Mouse (Mus musculus) limb, embryonic 14.5 days (tissue): ENCODE measurements around the gene Pex16. TPM values are rescaled to one million over a fixed set of nuclear protein-coding genes. Genes with fewer than 3 reads are reported as not detected.

Source experiments
- ATAC-seq: fragments of 200-750 bp; cut with Nextera tagmentation; 2 replicates; pipeline ENCODE4 v1.8.0; 2017; ENCODE audit warnings: low read depth, moderate number of reproducible peaks, moderate TSS enrichment; ENCODE audit not compliant: low FRiP score
- DNase-seq: peaks from one replicate; pipeline ENCODE4 v3.0.0-alpha.2; 2015; ENCODE audit warnings: low spot score
- H3K27ac ChIP-seq: fragments of 300-500 bp; sonication (generic); replicated peaks from 2 replicates; pipeline ENCODE4 v1.5.1; 2014; ENCODE audit warnings: low read depth, mild to moderate bottlenecking, low read length, moderate library complexity, mixed read lengths
- H3K27me3 ChIP-seq: fragments of 300-500 bp; sonication (generic); 2 replicates; pipeline ENCODE4 v1.6.1; 2014; ENCODE audit warnings: low read length, mixed read lengths; ENCODE audit not compliant: control insufficient read depth, insufficient read depth
- H3K36me3 ChIP-seq: fragments of 300-500 bp; sonication (generic); 2 replicates; pipeline ENCODE4 v1.6.1; 2014; ENCODE audit warnings: mild to moderate bottlenecking, low read length, moderate library complexity, mixed read lengths; ENCODE audit not compliant: control insufficient read depth, insufficient read depth
- H3K4me1 ChIP-seq: fragments of 300-500 bp; sonication (generic); 2 replicates; pipeline ENCODE4 v1.6.1; 2014; ENCODE audit warnings: antibody characterized with exemption, low read length, mixed read lengths; ENCODE audit not compliant: control insufficient read depth, insufficient read depth
- H3K4me2 ChIP-seq: fragments of 300-500 bp; sonication (generic); replicated peaks from 2 replicates; pipeline ENCODE4 v1.6.1; 2014; ENCODE audit warnings: low read depth, mild to moderate bottlenecking, low read length, moderate library complexity; ENCODE audit not compliant: severe bottlenecking
- H3K4me3 ChIP-seq: fragments of 300-500 bp; sonication (generic); replicated peaks from 2 replicates; pipeline ENCODE4 v1.5.1; 2014; ENCODE audit warnings: low read length
- H3K9ac ChIP-seq: fragments of 300-500 bp; sonication (generic); 2 replicates; pipeline ENCODE4 v1.6.1; 2014; ENCODE audit warnings: mild to moderate bottlenecking, low read depth, low read length, moderate library complexity; ENCODE audit not compliant: severe bottlenecking
- H3K9me3 ChIP-seq: fragments of 300-500 bp; sonication (generic); 2 replicates; pipeline ENCODE4 v1.6.1; 2016; ENCODE audit warnings: low read length; ENCODE audit not compliant: control insufficient read depth
- POLR2A ChIP-seq: fragments of 200-500 bp; IDR thresholded peaks from 2 replicates; pipeline ENCODE4 v1.8.0; 2012; ENCODE audit warnings: inconsistent platforms, mild to moderate bottlenecking, moderate library complexity, borderline replicate concordance; ENCODE audit not compliant: insufficient read depth, insufficient read length; ENCODE audit errors: extremely low read depth
- WGBS: fragments of 180-500 bp; shearing (Covaris S2); extraction: QIAGEN DNeasy Blood & Tissue Kit; methylation state at CpG from one replicate; pipeline ENCODE4 v1.1.7; 2014; 5-methylcytosine and 5-hydroxymethylcytosine counted together
- microRNA-seq: library from miRNA; unstranded; fragments of <30 nt; microRNA quantifications from one replicate; pipeline ENCODE4, GENCODE M21; 2016
- polyA plus RNA-seq, 2 experiments: library from polyadenylated mRNA; depleted of rRNA in 1 of 2; stranded (reverse) in 1 of 2; unstranded in 1 of 2; fragments of >200 nt; fragmentation: Nextera tagmentation in 1 of 2; extraction: Ambion mirVana in 1 of 2; gene quantifications; 2 replicates each; pipeline versions ENCODE4 v1.2.1 to v1.2.3; 2012 to 2014

Gene Pex16
- polyA plus RNA-seq, 2 experiments = 22.3 to 26.4 TPM

- Histone ChIP-seq H3K4me2 (no peak overlapping the region), H3K9me3 (no peaks in the 10 kb centered on the region), H3K27ac (peak overlapping the region; percentile 87), H3K27me3 (no peaks in the 10 kb centered on the region), H3K9ac (no peak overlapping the region), H3K4me3 (no peak overlapping the region), H3K4me1 (peaks cover 71% of the 10 kb centered on the region), H3K36me3 (peaks cover 31% of the 10 kb centered on the region)
- 38% methylated on average over 6 of the region's 6 CpGs for WGBS
- no peak for TF ChIP-seq POLR2A
- DNase-seq (peak; percentile 70), ATAC-seq (peak; percentile 21; the same call in 1 of the 2 replicates)
These were observed 53.4 kb downstream of the Pex16 start for GRCm38 (mm10) chr2:92427882-92428281.

DNA sequence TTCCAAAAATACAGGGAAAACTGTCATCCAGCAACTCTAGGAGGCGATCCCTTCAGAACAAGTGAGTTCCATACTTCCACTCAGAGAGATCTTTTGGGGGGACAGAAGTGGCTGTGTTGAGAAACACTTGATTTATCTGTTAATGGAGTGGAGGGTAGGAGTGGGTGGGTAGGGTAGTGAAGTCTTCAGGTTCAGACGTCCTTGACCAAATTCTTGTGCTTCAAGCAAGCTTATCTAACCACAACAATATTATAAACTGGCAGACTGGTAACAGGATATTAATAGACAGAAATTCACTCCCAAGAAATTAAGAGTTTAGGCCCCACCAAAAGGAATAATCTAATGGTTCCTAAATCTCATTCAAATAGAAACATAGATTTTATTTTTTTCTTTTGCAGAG, 55.6 kb downstream of the Pex16 start:
- no peak for DNase-seq
- Histone ChIP-seq H3K27me3 (no peaks in the 10 kb centered on the region), H3K9ac (no peak overlapping the region), H3K4me3 (no peak overlapping the region), H3K27ac (no peak overlapping the region), H3K9me3 (no peaks in the 10 kb centered on the region), H3K36me3 (peaks cover 9% of the 10 kb centered on the region), H3K4me2 (no peak overlapping the region), H3K4me1 (peaks cover 64% of the 10 kb centered on the region)
- no peak for TF ChIP-seq POLR2A
- no peak for ATAC-seq
- WGBS = 84% methylated on average over 2 of the region's 2 CpGs

Small RNA genes within 50 kb of the gene (microRNA-seq; reads per million reads assigned to microRNA genes)
- gene Mir7000 = not detected

Other genes with a start within 250 kb of the Pex16 start
- gene Large2, start 193 bp downstream of the Pex16 start, polyA plus RNA-seq (2012; rRNA removed) = 32.7 and 41.1 TPM in 2 replicates
- 15.0 and 16.3 TPM in 2 replicates for gene Large2, start 193 bp downstream of the Pex16 start, polyA plus RNA-seq (2014; fragmentation: Nextera tagmentation; extraction: Ambion mirVana)
- gene 1700029I15Rik, start 7.9 kb downstream of the Pex16 start, polyA plus RNA-seq (2012; rRNA removed) = 3.1 and 3.5 TPM in 2 replicates
- gene 1700029I15Rik, start 7.9 kb downstream of the Pex16 start, polyA plus RNA-seq (2014; fragmentation: Nextera tagmentation; extraction: Ambion mirVana) = 1.7 and 2.4 TPM in 2 replicates
- gene Mapk8ip1, start 26.6 kb downstream of the Pex16 start, polyA plus RNA-seq (2012; rRNA removed) = 42.5 and 54.8 TPM in 2 replicates
- gene Mapk8ip1, start 26.6 kb downstream of the Pex16 start, polyA plus RNA-seq (2014; fragmentation: Nextera tagmentation; extraction: Ambion mirVana) = 12.9 and 13.8 TPM in 2 replicates
- gene Cry2, start 59.4 kb downstream of the Pex16 start, polyA plus RNA-seq (2012; rRNA removed) = 27.2 and 33.5 TPM in 2 replicates
- gene Cry2, start 59.4 kb downstream of the Pex16 start, polyA plus RNA-seq (2014; fragmentation: Nextera tagmentation; extraction: Ambion mirVana) = 30.2 and 34.8 TPM in 2 replicates
- gene Slc35c1, start 85.9 kb downstream of the Pex16 start, polyA plus RNA-seq (2012; rRNA removed) = 16.1 and 24.1 TPM in 2 replicates
- 14.3 and 15.1 TPM in 2 replicates for gene Slc35c1, start 85.9 kb downstream of the Pex16 start, polyA plus RNA-seq (2014; fragmentation: Nextera tagmentation; extraction: Ambion mirVana)
- 15.2 and 21.6 TPM in 2 replicates for gene Chst1, start 225.0 kb downstream of the Pex16 start, polyA plus RNA-seq (2012; rRNA removed)
- 6.9 and 7.1 TPM in 2 replicates for gene Chst1, start 225.0 kb downstream of the Pex16 start, polyA plus RNA-seq (2014; fragmentation: Nextera tagmentation; extraction: Ambion mirVana)